Mouse (Mus musculus) urinary bladder, adult 18-20 months (tissue): Measurements from ENCODE around the gene Tlnrd1.

Experiments used
- DNase-seq, 2 experiments: peaks; one replicate each; pipeline ENCODE4 v3.0.0; 2022; ENCODE audit warnings: low spot score in 2 of 2, mixed read lengths in 2 of 2

Tlnrd1 gene

GRCm38 (mm10) chr7:83884921-83885532, 922 bp upstream of the Tlnrd1 start:
- no peak for DNase-seq

GRCm38 (mm10) chr7:83883276-83884020, 657 bp downstream of the Tlnrd1 start:
- peak; percentile 68 to 70 for DNase-seq

- peak; percentile 35 to 41 for DNase-seq
These were observed 1.4 kb downstream of the Tlnrd1 start for GRCm38 (mm10) chr7:83882633-83883275.

- no peak for DNase-seq
These were observed 1.9 kb downstream of the Tlnrd1 start for GRCm38 (mm10) chr7:83882150-83882632.

DNA sequence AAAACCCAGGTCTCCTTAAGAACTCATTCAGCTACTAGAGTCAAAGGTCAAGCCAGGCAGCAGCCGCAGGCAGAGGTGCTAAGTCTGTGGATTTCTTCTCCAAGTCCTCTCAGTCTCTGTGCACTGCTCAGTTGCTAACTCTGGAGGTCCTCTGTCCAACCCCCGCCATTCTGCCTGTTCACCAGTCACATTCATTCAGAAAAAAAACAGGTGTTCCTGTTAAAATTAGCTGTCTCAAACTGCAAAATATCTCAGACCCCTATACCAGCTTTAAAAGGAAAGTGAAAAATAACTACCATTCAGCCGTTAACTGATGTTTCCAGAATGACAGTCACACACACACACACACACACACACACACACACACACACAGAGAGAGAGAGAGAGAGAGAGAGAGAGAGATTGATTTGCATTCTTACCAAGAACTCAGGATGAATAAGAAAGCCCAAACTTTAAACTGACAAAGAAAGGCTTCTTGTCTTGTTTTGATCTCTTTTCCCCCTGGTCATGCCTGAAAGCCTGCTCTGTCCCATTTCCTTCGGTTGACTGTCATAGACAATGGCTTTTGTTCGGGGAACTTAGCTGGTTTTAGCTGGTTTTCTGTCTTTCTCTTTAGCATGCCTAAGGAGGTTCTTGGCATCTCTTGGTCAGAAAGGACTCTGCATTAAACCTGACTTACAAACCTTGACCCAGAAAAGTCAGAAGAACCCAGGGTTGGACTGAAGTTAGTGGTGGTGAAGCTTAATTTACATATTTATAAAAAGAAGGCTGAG, 5.2 kb downstream of the Tlnrd1 start:
- DNase-seq: no peak

DNA sequence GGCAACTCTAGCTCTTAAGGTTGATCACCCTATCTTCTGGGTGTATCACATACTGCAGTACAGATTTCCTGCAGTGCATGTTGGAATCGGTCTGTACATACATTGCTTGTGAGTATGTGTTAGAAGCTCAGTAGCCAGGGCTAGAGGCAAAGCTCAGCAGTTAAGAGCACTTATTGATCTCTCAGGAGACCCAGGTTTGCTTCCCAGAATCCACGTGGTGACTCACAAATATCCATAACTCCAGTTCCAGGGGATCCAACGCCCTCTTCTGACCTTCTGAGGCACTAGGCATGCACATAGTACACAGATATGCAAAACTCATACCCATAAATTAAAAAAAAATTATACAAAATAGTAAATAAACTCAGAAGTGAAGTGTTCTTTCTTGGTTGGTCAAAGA, 7.0 kb downstream of the Tlnrd1 start:
- DNase-seq: no peak

DNA sequence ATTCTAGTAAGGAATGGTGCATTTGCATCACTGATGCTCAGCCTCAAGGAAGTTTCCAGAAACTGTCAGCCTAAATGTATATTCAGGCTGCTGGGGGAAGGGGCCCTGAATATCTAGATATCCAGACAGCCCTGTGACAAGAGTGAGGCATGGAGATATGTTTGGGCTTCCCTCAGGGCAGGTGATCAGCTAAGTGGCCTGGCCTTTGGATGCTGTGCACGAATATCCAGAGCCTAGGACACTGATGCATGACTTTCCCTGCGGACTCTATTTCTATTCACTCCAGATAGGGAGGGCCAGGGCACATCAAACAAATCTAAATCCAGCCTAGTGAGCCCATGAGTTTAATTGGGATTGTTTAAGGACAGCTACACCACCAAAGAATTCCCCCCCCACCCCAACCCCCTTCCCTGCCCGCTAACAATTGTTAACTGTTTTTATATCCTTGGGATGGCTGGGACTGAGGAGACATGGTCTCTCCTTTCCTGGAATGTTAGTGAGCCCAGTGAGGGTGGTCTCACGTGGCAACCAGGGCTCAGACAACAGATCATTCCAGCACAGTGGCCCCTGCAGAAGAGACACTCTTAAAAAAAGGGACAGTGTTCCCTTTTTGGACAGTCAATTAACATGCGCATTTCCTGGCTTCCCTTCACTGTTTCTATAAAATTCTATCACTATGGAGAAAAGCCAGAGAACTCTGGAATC, 14.1 kb downstream of the Tlnrd1 start:
- no peak for DNase-seq

DNA sequence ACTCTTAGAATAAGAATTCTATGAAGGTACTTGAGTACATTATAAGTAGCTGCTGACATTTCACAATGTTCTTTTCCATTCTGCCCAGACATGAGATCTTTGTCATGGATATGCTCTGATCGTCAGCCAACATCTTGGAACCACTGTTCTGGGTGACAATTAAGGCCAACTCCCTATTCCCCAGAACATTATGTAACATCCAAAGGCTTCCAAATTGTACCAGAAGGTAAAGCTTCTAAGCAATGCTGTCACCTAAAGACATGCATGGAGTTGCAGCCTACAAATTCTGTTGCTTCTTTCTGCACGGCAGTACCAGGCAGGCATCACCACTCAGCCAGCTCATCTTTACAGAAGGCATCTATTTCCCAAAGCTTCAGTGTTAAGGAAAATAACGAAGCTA, 15.9 kb downstream of the Tlnrd1 start:
- no peak for DNase-seq

DNA sequence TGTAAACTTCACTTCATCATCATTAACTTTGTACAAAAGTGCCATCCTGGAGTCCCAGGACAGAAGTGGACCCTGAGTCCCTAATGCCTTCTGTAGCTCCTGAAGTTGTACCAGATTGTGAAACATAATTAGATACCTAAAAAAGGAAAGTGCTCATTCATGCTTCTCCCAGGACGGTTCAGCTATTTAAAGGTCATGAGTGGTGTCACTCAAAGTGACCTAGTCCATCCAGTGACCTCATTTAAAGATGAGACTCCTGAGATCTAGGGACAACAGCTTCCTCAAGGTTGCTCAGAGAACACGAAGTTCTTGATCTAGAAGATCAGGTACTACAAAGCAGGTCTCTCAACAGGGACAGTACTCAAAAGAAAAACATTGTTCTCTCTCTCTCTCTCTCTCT, 20.6 kb downstream of the Tlnrd1 start:
- no peak for DNase-seq

- peak in 1 of 2 experiments; percentile 48 for DNase-seq
These were observed 24.6 kb downstream of the Tlnrd1 start for GRCm38 (mm10) chr7:83859378-83860083.

DNA sequence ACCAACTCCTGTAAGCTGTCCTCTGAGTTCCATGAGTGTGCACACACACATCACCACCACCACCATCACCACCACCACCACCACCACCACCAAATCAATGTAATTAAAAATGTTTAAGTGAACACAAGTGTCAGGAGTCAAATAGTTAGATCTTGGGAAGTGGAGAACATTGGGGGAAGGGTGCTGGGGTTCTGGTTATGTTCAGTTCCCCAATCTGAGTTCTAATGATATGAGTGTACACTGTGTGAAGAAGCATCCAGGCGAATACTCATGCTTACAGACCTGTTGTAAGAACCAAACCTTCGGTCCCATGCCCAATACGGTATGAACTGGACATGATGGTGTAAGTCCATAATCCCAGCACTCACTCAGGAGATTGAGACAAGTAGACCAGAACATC, 26.2 kb downstream of the Tlnrd1 start:
- DNase-seq: no peak

DNA sequence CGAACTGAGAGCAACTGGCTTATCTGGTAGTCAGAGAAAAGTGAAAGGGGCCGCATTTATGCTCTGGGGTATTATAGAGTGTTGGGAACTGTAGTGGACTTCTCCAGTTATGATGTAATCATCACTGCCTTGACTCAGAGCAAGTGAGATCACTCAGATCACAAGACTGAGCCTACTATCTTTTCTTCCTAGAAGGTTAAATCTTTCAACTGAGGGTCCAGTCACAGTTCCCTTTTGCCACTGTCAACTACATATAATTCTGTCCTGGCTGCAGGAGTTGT, 27.0 kb downstream of the Tlnrd1 start:
- no peak for DNase-seq

- peak in 1 of 2 experiments; percentile 10 for DNase-seq
These were observed 27.5 kb downstream of the Tlnrd1 start for GRCm38 (mm10) chr7:83856353-83857207.

- DNase-seq: no peak
These were observed 28.9 kb downstream of the Tlnrd1 start for GRCm38 (mm10) chr7:83855203-83855602.

- no peak for DNase-seq
These were observed 31.4 kb downstream of the Tlnrd1 start for GRCm38 (mm10) chr7:83852381-83853380.

- no peak for DNase-seq
These were observed 32.3 kb downstream of the Tlnrd1 start for GRCm38 (mm10) chr7:83851569-83852380.

DNA sequence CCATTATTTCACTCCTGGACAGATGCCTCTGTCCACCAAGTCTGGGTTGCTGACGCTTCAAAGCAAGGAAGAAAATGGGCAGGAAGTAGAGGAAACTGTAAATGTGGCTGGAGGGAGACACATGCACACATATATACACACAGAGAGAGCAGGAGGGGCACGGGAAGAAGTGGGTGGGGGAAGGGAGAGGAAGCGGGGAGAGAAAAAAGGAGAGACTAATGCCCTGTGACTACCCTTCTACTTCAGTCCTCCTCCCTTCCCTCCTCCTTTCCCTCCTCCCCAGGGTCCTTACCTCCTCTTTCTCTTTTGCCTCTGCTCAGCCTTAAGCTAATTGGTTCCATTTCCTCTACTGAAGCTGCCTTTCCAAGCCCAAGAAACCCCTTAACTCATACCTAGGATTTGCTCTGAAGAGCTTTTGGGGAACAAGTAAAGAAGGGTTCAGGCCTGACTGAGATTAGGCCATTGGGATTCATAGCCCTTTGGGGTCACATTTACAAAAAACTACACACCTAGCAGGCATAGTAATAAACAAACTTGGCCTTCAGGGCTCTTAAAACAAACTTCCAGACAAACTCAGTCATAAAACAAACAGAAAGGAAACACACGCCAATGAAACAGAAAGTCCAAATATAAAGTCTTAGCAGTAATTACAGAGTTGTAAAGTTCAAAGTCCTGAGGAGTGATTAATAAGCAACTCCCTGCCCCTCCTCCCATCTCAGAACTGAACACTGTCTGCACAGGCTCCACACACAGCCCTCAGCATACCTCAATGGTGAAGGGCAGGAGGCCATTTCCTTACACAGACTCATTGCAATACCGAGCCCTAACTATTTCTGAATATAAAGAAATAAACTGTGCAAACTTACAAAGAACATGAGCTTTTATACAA, 36.7 kb downstream of the Tlnrd1 start:
- DNase-seq: no peak
